Mouse (Mus musculus) midbrain, embryonic 12.5 days (tissue): ENCODE measurements around the gene Snx25. TPM values are rescaled to one million over a fixed set of nuclear protein-coding genes. Genes with fewer than 3 reads are reported as not detected.

Experiments
- ATAC-seq: fragments of 200-750 bp; cut with Nextera tagmentation; 2 replicates; pipeline ENCODE4 v1.8.0; 2017; ENCODE audit warnings: low read depth, moderate TSS enrichment, moderate library complexity; ENCODE audit not compliant: low FRiP score
- H3K27ac ChIP-seq: fragments of 300-500 bp; sonication (generic); replicated peaks from 2 replicates; pipeline ENCODE4 v1.5.1; 2016; ENCODE audit warnings: mild to moderate bottlenecking
- H3K27me3 ChIP-seq: fragments of 300-500 bp; sonication (generic); 2 replicates; pipeline ENCODE4 v1.6.1; 2016; ENCODE audit warnings: mild to moderate bottlenecking
- H3K36me3 ChIP-seq: fragments of 300-500 bp; sonication (generic); 2 replicates; pipeline ENCODE4 v1.6.1; 2016
- H3K4me1 ChIP-seq: fragments of 300-500 bp; sonication (generic); 2 replicates; pipeline ENCODE4 v1.6.1; 2016
- H3K4me2 ChIP-seq: fragments of 300-500 bp; sonication (generic); replicated peaks from 2 replicates; pipeline ENCODE4 v1.6.1; 2016; ENCODE audit warnings: mild to moderate bottlenecking, moderate library complexity
- H3K4me3 ChIP-seq: fragments of 300-500 bp; sonication (generic); 2 replicates; pipeline ENCODE4 v1.5.1; 2016; ENCODE audit warnings: mild to moderate bottlenecking
- H3K9ac ChIP-seq: fragments of 300-500 bp; sonication (generic); replicated peaks from 2 replicates; pipeline ENCODE4 v1.6.1; 2016; ENCODE audit warnings: mild to moderate bottlenecking, moderate library complexity
- H3K9me3 ChIP-seq: fragments of 300-500 bp; sonication (generic); 2 replicates; pipeline ENCODE4 v1.6.1; 2016; ENCODE audit warnings: mild to moderate bottlenecking
- WGBS: fragments of 180-500 bp; shearing (Covaris S2); methylation state at CpG from one replicate; pipeline ENCODE4 v1.1.7; 2016; 5-methylcytosine and 5-hydroxymethylcytosine counted together
- polyA plus RNA-seq: library from polyadenylated mRNA; unstranded; fragments of >200 nt; fragmentation: Nextera tagmentation; extraction: Ambion mirVana; gene quantifications from 2 replicates; pipeline ENCODE4 v1.2.1, GENCODE M21; 2016

Gene Snx25
- polyA plus RNA-seq, 1 experiment from 2014 or later: 5.3 TPM

- Histone ChIP-seq H3K27me3 (no peaks in the 10 kb centered on the region), H3K4me2 (no peak overlapping the region), H3K4me3 (no peak overlapping the region), H3K27ac (no peak overlapping the region), H3K9ac (no peak overlapping the region), H3K4me1 (no peaks in the 10 kb centered on the region), H3K9me3 (no peaks in the 10 kb centered on the region), H3K36me3 (peaks cover 7% of the 10 kb centered on the region; the same call in 1 of the 2 replicates)
- ATAC-seq: no peak
- WGBS: 93% methylated on average over 5 of the region's 5 CpGs
These were observed 79.2 kb downstream of the Snx25 start for GRCm38 (mm10) chr8:46072798-46073197.

DNA sequence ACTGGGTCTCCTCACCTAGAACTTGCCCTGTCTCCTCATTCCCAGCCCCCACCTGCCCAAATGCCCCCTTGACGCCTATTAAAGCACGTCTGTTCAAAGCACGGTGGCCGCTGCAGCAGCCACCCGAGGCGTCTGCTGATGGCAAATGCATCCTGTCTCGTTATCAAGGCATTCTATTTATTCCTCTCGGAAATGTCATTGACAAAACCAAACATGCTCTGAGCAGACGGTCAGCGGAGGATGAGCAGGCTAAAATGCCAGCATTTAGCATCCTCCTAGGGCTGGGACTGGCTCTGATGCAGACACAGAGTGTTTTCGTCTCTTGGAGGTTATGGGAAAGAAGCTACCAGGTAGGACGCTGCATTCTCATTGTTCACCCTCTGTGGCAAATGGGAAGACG, 111.7 kb downstream of the Snx25 start:
- Histone ChIP-seq H3K27me3 (no peaks in the 10 kb centered on the region), H3K9me3 (no peaks in the 10 kb centered on the region), H3K36me3 (peaks cover 14% of the 10 kb centered on the region; the same call in 1 of the 2 replicates), H3K27ac (no peak overlapping the region; the same call in 1 of the 2 replicates), H3K9ac (no peak overlapping the region), H3K4me2 (no peak overlapping the region), H3K4me3 (no peak overlapping the region), H3K4me1 (no peaks in the 10 kb centered on the region)
- 79% methylated on average over 13 of the region's 13 CpGs for WGBS
- ATAC-seq: no peak

DNA sequence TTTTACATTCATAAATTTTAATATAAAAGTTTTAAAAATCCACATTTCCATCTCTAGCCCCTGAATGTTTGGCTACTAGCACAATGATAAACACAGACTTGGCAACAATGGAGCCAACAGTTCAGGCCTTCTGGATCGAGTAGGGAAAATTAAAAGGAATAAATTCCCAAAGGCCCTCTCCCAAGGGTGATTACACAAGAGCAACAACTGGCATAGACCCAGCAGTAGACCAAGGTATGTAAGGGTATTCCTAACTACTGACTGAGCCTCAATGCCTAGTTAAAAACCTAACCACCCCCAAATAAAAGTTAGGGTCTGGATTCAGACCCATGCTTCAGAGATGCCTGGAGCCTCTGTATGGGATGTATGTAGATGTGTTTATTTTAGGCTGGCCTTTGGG, 112.3 kb downstream of the Snx25 start:
- H3K36me3 ChIP-seq: peaks cover 12% of the 10 kb centered on the region; the same call in 1 of the 2 replicates
- H3K9me3 ChIP-seq: no peaks in the 10 kb centered on the region
- no peaks in the 10 kb centered on the region for H3K4me1 ChIP-seq
- no peak overlapping the region for H3K9ac ChIP-seq
- no peak overlapping the region for H3K4me3 ChIP-seq
- no peak overlapping the region; the same call in 1 of the 2 replicates for H3K27ac ChIP-seq
- H3K4me2 ChIP-seq: no peak overlapping the region
- 84% methylated on average over 1 of the region's 1 CpGs for WGBS
- no peaks in the 10 kb centered on the region for H3K27me3 ChIP-seq
- ATAC-seq: no peak

DNA sequence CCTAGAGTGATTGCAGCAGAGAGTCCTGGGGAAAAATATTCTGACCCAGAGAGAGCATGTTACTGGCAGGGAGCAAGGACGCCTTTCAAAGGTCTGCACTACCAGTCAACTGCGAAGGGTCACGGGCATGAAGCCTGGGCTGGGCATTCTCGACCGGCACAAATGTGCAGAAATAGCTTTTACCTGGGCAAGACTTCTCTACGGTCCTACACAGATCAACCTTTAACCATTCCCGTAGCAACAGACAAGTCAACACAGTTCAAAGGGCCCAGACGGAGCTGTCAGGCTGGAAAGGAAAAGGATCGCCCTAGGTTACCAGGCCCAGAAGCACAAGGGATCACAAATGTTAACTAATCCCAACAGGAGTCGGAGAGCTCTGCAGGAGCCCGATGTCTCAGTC, 115.7 kb downstream of the Snx25 start:
- WGBS: 62% methylated on average over 11 of the region's 11 CpGs

GRCm38 (mm10) chr8:46024392-46024791, 127.6 kb downstream of the Snx25 start:
- Histone ChIP-seq H3K4me1 (no peaks in the 10 kb centered on the region), H3K4me2 (no peak overlapping the region), H3K27me3 (no peaks in the 10 kb centered on the region), H3K9me3 (no peaks in the 10 kb centered on the region), H3K27ac (no peak overlapping the region), H3K36me3 (no peaks in the 10 kb centered on the region), H3K9ac (no peak overlapping the region), H3K4me3 (no peak overlapping the region)
- no peak for ATAC-seq
- WGBS: 60% methylated on average over 4 of the region's 4 CpGs

More for the DNA sequence above, 115.7 kb downstream of the Snx25 start:
- Histone ChIP-seq H3K4me3 (no peak overlapping the region), H3K4me1 (no peaks in the 10 kb centered on the region), H3K9ac (no peak overlapping the region), H3K36me3 (0 out of 2 replicates have a peak, but pooled peaks cover 8% of the 10 kb centered on the region), H3K9me3 (no peaks in the 10 kb centered on the region), H3K27ac (no peak overlapping the region), H3K27me3 (no peaks in the 10 kb centered on the region), H3K4me2 (no peak overlapping the region)
- ATAC-seq: no peak

DNA sequence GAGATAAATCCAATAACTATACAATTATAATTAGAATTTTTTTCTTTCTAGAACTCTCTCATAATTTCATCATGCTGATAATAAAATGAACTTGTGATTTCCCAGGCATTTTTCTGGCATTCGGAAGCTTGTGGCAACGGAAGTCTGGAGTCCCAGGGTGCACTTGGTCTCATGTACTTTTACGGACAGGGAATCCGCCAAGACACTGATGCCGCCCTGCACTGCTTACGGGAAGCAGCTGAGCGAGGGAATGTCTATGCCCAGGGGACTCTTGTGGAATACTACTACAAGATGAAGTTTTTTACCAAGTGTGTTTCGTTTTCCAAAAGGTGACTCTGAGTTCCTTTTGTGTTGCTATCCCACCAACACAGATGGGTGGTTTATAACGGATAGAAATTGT, 129.2 kb downstream of the Snx25 start:
- no peak overlapping the region for H3K4me3 ChIP-seq
- WGBS: 94% methylated on average over 9 of the region's 9 CpGs
- no peaks in the 10 kb centered on the region for H3K4me1 ChIP-seq
- H3K36me3 ChIP-seq: no peaks in the 10 kb centered on the region
- H3K4me2 ChIP-seq: no peak overlapping the region
- H3K27me3 ChIP-seq: no peaks in the 10 kb centered on the region
- no peak for ATAC-seq
- no peak overlapping the region for H3K9ac ChIP-seq
- no peak overlapping the region for H3K27ac ChIP-seq
- H3K9me3 ChIP-seq: no peaks in the 10 kb centered on the region

DNA sequence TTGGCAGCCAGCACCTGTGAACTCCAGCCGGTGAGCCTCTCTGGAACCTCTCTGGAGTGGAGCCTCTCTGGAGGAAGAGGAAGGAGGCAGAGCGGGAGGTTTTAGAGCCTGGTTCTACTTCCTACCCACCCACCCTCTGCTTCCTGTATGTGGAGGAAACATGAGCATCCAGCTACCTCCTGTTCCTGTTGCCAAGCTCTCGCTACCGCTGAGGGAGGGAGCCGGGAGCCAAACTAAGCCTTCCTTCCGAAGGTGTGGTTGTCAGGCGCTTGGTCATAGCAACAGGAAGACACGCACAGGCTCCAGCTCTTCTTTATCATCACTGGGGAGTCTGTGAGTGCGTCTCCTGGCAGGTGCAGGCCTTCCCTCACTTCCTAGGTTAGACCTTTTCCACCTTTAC, 129.8 kb downstream of the Snx25 start:
- Histone ChIP-seq H3K9ac (no peak overlapping the region), H3K4me3 (no peak overlapping the region), H3K36me3 (no peaks in the 10 kb centered on the region), H3K4me2 (no peak overlapping the region), H3K4me1 (no peaks in the 10 kb centered on the region), H3K9me3 (no peaks in the 10 kb centered on the region), H3K27ac (no peak overlapping the region), H3K27me3 (no peaks in the 10 kb centered on the region)
- WGBS: 85% methylated on average over 9 of the region's 9 CpGs
- ATAC-seq: no peak

GRCm38 (mm10) chr8:46010746-46011680, 140.9 kb downstream of the Snx25 start:
- Histone ChIP-seq H3K9me3 (no peaks in the 10 kb centered on the region), H3K4me1 (peaks cover 8% of the 10 kb centered on the region; the same call in 1 of the 2 replicates), H3K27me3 (no peaks in the 10 kb centered on the region), H3K27ac (no peak overlapping the region), H3K36me3 (no peaks in the 10 kb centered on the region), H3K9ac (no peak overlapping the region), H3K4me3 (no peak overlapping the region), H3K4me2 (peak overlapping the region; percentile 41)
- 12% methylated on average over 17 of the region's 17 CpGs for WGBS
- ATAC-seq: 0 out of 2 replicates have a peak, but pooled peaks have one; percentile 62

DNA sequence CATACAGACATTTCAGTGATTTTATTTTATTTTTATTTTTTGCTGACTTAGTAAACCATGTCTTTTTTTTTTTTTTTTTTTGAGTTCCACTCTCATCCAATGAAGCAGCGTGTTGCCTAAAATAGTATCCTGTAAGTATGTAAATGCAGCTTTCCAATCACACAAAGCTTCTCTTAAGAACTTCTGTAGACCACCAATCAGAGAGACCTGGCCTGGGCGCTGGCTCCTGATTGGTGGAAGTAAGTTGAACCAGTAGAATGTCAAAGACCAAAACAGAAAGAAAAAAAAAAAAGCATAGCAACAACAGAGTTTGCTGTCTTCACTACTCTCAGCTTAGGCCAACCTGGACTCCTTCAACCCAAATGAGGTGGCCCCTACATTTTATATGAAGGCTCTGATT, 141.7 kb downstream of the Snx25 start:
- 0 out of 2 replicates have a peak, but pooled peaks have one; percentile 58 for ATAC-seq
- H3K4me3 ChIP-seq: no peak overlapping the region
- H3K9ac ChIP-seq: no peak overlapping the region

GRCm38 (mm10) chr8:46007050-46007672, 144.8 kb downstream of the Snx25 start:
- no peak overlapping the region for H3K4me3 ChIP-seq

More for the DNA sequence above, 141.7 kb downstream of the Snx25 start:
- H3K4me2 ChIP-seq: peak overlapping the region; percentile 41
- 49% methylated on average over 2 of the region's 2 CpGs for WGBS
- H3K27ac ChIP-seq: no peak overlapping the region
- no peaks in the 10 kb centered on the region for H3K9me3 ChIP-seq
- no peaks in the 10 kb centered on the region for H3K27me3 ChIP-seq
- peaks cover 8% of the 10 kb centered on the region; the same call in 1 of the 2 replicates for H3K4me1 ChIP-seq
- H3K36me3 ChIP-seq: no peaks in the 10 kb centered on the region

GRCm38 (mm10) chr8:46005596-46005995, 146.4 kb downstream of the Snx25 start, which contains the start of gene Ankrd37:
Gene Ankrd37 (minus strand): TSS chr8:46005707.
- Histone ChIP-seq H3K27ac (no peak within 1 kb of the TSS), H3K9ac (no peak within 1 kb of the TSS), H3K9me3 (no peaks in the 10 kb centered on the region), H3K36me3 (no peaks in the 10 kb centered on the region), H3K4me1 (peaks cover 1% of the 10 kb centered on the region; the same call in 1 of the 2 replicates), H3K4me2 (no peak within 1 kb of the TSS), H3K27me3 (no peaks in the 10 kb centered on the region), H3K4me3 (no peak within 1 kb of the TSS)
- no peak for ATAC-seq
- 79% methylated on average over 4 of the region's 4 CpGs for WGBS

More at GRCm38 (mm10) chr8:46007050-46007672, 144.8 kb downstream of the Snx25 start:
- no peaks in the 10 kb centered on the region for H3K36me3 ChIP-seq
- 82% methylated on average over 3 of the region's 3 CpGs for WGBS
- no peaks in the 10 kb centered on the region for H3K9me3 ChIP-seq
- no peak overlapping the region for H3K4me2 ChIP-seq
- peaks cover 8% of the 10 kb centered on the region; the same call in 1 of the 2 replicates for H3K4me1 ChIP-seq
- no peak overlapping the region for H3K27ac ChIP-seq
- ATAC-seq: no peak
- H3K9ac ChIP-seq: no peak overlapping the region
- H3K27me3 ChIP-seq: no peaks in the 10 kb centered on the region
